Mouse (Mus musculus) spleen, adult 2 months (tissue): Measurements from ENCODE around the gene Atp6v0b.

Experiments used
- CTCF ChIP-seq: fragments of 200-500 bp; IDR thresholded peaks from 2 replicates; pipeline ENCODE4 v1.5.1; 2011; ENCODE audit warnings: mild to moderate bottlenecking, inconsistent platforms; ENCODE audit not compliant: insufficient read depth, insufficient read length, insufficient replicate concordance; ENCODE audit errors: extremely low read depth
- POLR2A ChIP-seq: fragments of 200-500 bp; IDR thresholded peaks from 2 replicates; pipeline ENCODE4 v1.6.1; 2011; ENCODE audit warnings: low read depth, low read length, inconsistent platforms

DNA sequence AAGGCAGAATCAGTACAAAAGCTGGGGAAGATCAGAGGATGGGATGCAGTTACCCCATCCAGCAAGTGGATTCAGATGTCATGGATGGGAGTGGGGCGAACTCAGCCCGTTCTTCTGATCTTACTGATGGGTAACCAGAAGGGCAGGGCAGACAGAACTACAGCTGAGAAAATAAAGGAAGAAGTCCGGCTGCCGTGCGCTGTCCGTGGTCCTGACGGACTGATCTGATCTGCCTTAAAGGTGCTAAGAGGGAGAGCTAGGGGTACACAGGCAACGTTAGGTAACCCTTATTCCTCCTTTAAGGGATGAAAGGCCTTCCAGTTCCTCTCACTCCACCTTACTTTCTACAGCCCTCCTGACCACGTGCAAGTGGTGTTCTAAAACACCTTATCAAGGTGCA lies 6.2 kb upstream of the Atp6v0b start:
- no peak for TF ChIP-seq CTCF
- no peak for TF ChIP-seq POLR2A
